Mouse (Mus musculus): ENCODE measurements around the gene Prcc. TPM values are rescaled to one million over a fixed set of nuclear protein-coding genes. Genes with fewer than 3 reads are reported as not detected.

Gene Prcc
- 14.3 and 14.7 TPM in 2 replicates for polyA plus RNA-seq (2014; fragmentation: Nextera tagmentation; extraction: Ambion mirVana)

- H3K36me3 ChIP-seq (ENCODE audit: control insufficient read depth, insufficient read depth, low read length): peaks cover 14% of the 10 kb centered on the region
- WGBS: under 1% methylated on average over 33 of the region's 33 CpGs
- peak within 1 kb of the TSS; percentile 92 for H3K9ac ChIP-seq (ENCODE audit: low read length)
- H3K4me3 ChIP-seq (ENCODE audit: low read depth, low read length): peak within 1 kb of the TSS; percentile 91
- peak within 1 kb of the TSS; percentile 80 for H3K27ac ChIP-seq (ENCODE audit: low read depth)
- no peaks in the 10 kb centered on the region for H3K27me3 ChIP-seq (replicated peaks; ENCODE audit: control insufficient read depth, insufficient read depth, low read length)
- peak; percentile 97 for ATAC-seq (replicated peaks; ENCODE audit: low FRiP score, low TSS enrichment, low read depth)
- peaks cover 14% of the 10 kb centered on the region; the same call in 1 of the 2 replicates for H3K4me1 ChIP-seq (replicated peaks; ENCODE audit: control insufficient read depth, insufficient read depth, low read length)
- no peaks in the 10 kb centered on the region for H3K9me3 ChIP-seq (ENCODE audit: control insufficient read depth, low read length)
- peak; percentile 88 for DNase-seq (ENCODE audit: low spot score)
- H3K4me2 ChIP-seq (ENCODE audit: low read length): peak within 1 kb of the TSS; percentile 87
Measured at GRCm38 (mm10) chr3:87885281-87886003, at the start of gene Prcc. TSS of gene Prcc (minus strand) at chr3:87885608.

GRCm38 (mm10) chr3:87935201-87935600 lies 49.8 kb upstream of the Prcc start:
- Histone ChIP-seq H3K4me1 (replicated peaks; ENCODE audit: control insufficient read depth, insufficient read depth, low read length) (peaks cover 20% of the 10 kb centered on the region), H3K9ac (ENCODE audit: low read length) (no peak overlapping the region), H3K4me3 (ENCODE audit: low read depth, low read length) (no peak overlapping the region), H3K36me3 (ENCODE audit: control insufficient read depth, insufficient read depth, low read length) (peaks cover 78% of the 10 kb centered on the region), H3K27ac (ENCODE audit: low read depth) (no peak overlapping the region), H3K27me3 (replicated peaks; ENCODE audit: control insufficient read depth, insufficient read depth, low read length) (no peaks in the 10 kb centered on the region), H3K9me3 (ENCODE audit: control insufficient read depth, low read length) (no peaks in the 10 kb centered on the region), H3K4me2 (ENCODE audit: low read length) (no peak overlapping the region)
- 80% methylated on average over 4 of the region's 4 CpGs for WGBS
- ATAC-seq (replicated peaks; ENCODE audit: low FRiP score, low TSS enrichment, low read depth) (no peak), DNase-seq (ENCODE audit: low spot score) (no peak)

GRCm38 (mm10) chr3:87934501-87934900 lies 49.1 kb upstream of the Prcc start:
- Histone ChIP-seq H3K9me3 (ENCODE audit: control insufficient read depth, low read length) (no peaks in the 10 kb centered on the region), H3K27ac (ENCODE audit: low read depth) (no peak overlapping the region), H3K4me2 (ENCODE audit: low read length) (no peak overlapping the region), H3K4me1 (replicated peaks; ENCODE audit: control insufficient read depth, insufficient read depth, low read length) (peaks cover 20% of the 10 kb centered on the region), H3K4me3 (ENCODE audit: low read depth, low read length) (no peak overlapping the region), H3K36me3 (ENCODE audit: control insufficient read depth, insufficient read depth, low read length) (peaks cover 71% of the 10 kb centered on the region), H3K27me3 (replicated peaks; ENCODE audit: control insufficient read depth, insufficient read depth, low read length) (no peaks in the 10 kb centered on the region), H3K9ac (ENCODE audit: low read length) (no peak overlapping the region)
- DNase-seq (ENCODE audit: low spot score): no peak
- 59% methylated on average over 4 of the region's 4 CpGs for WGBS
- ATAC-seq (replicated peaks; ENCODE audit: low FRiP score, low TSS enrichment, low read depth): no peak

DNA sequence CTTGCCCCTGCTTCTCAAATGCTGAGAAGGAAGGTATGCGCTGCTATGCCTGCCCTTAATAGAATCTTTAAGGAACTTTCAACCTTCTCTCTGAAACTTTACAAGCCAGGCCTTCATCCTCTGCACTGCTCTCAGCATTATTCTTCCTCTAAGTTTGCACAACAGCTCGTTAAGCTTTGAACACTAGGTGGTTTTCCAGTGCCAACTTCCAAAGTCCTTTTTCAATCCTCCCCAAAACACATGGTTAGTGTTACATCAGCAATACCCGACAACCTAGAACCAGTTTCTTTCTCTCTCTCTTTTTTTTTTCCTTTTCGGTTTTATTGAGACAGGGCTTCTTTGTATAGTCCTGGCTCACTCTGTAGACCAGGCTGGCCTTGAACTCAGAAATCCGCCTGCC lies 48.6 kb upstream of the Prcc start:
- Histone ChIP-seq H3K9me3 (ENCODE audit: control insufficient read depth, low read length) (no peaks in the 10 kb centered on the region), H3K4me3 (ENCODE audit: low read depth, low read length) (no peak overlapping the region), H3K27ac (ENCODE audit: low read depth) (no peak overlapping the region), H3K9ac (ENCODE audit: low read length) (no peak overlapping the region), H3K4me1 (replicated peaks; ENCODE audit: control insufficient read depth, insufficient read depth, low read length) (peaks cover 24% of the 10 kb centered on the region), H3K27me3 (replicated peaks; ENCODE audit: control insufficient read depth, insufficient read depth, low read length) (no peaks in the 10 kb centered on the region), H3K4me2 (ENCODE audit: low read length) (no peak overlapping the region), H3K36me3 (ENCODE audit: control insufficient read depth, insufficient read depth, low read length) (peaks cover 66% of the 10 kb centered on the region)
- 83% methylated on average over 5 of the region's 5 CpGs for WGBS
- no peak for ATAC-seq (replicated peaks; ENCODE audit: low FRiP score, low TSS enrichment, low read depth)
- DNase-seq (ENCODE audit: low spot score): no peak

DNA sequence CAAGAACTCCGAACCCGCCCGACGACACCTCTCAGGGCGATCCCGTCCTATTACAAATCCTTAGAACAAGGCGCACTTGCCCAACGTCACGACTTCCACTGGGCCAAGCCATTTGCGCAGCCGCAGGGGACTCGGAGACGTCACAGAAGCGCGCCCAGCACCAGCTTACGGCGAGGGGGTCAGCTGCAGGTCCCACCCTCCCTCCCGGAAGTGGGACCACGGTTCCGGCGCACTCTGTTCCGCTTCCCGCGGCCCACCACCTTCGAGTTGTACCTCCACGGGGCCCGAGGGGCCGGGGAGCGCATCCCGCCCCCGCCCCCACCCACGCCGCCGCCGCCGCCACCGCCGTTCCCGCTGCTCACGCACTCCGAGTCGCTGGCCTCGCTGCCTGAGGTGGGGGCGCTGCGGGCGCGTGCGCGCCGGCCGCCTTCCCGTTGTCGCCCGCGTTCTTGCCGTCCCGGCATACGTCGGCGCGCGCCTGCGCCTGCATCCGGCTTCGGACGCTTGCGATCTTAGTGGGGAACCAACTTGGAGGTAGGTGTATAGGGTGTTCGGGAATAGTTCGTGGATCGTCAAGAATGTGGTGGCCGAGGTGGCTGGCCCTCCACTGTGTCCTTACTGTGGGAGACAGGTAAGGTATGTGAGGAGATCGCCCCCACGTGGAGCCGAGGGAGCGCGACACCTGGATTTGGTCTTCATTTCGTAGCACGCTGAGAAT lies 44.8 kb upstream of the Prcc start, which contains the start of the genes Isg20l2 and Rrnad1:
Gene Isg20l2, plus strand, starts transcription at position 237 of the 718 bp plus-strand sequence.
Gene Rrnad1, minus strand, starts transcription at position 640 of the 718 bp plus-strand sequence.
- WGBS: under 1% methylated on average over 76 of the region's 78 CpGs
- Histone ChIP-seq H3K4me3 (ENCODE audit: low read depth, low read length) (peak within 1 kb of the TSS; percentile 82), H3K27me3 (replicated peaks; ENCODE audit: control insufficient read depth, insufficient read depth, low read length) (no peaks in the 10 kb centered on the region), H3K9ac (ENCODE audit: low read length) (peak within 1 kb of the TSS; percentile 77), H3K4me2 (ENCODE audit: low read length) (peak within 1 kb of the TSS; percentile 80), H3K27ac (ENCODE audit: low read depth) (peak within 1 kb of the TSS; percentile 83), H3K36me3 (ENCODE audit: control insufficient read depth, insufficient read depth, low read length) (peaks cover 64% of the 10 kb centered on the region), H3K4me1 (replicated peaks; ENCODE audit: control insufficient read depth, insufficient read depth, low read length) (peaks cover 19% of the 10 kb centered on the region), H3K9me3 (ENCODE audit: control insufficient read depth, low read length) (no peaks in the 10 kb centered on the region)
- peak; percentile 98 for ATAC-seq (replicated peaks; ENCODE audit: low FRiP score, low TSS enrichment, low read depth)
- DNase-seq (ENCODE audit: low spot score): peak; percentile 99

DNA sequence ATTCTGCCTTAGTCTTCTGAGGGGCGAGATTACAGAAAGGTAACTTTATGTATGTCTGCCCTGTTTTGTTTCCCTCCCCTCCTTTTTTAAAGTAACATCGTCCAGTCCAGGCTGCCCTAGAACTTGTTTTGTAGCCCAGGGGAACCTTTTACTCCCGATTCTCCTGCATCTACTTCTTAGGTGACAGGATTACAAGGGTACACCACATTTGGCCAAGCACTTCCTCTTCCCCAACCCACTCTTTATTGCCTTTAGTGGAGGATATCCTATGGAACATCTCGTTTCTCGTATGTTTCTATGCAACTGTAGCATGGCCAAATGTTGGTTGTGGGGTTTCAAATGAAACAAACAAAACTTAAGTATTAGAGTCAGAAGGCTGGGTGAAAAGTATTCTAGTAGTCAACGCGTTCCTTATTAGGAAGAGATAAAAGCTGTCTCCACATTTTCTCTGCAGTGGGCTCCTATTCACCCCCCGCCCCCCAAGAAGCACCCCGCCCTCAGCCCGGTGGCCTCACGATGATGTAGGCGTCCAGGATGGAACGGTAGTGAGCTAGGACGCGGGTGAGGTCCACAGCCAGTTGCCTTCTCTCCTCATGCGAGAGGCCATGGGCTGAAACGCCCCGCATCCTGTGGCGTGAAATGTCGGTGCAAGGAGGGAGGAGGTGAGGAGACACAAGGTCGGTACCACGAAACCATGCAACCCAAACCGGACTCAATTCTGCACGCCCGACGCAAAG lies 44.1 kb upstream of the Prcc start:
- Histone ChIP-seq H3K4me1 (replicated peaks; ENCODE audit: control insufficient read depth, insufficient read depth, low read length) (peaks cover 19% of the 10 kb centered on the region), H3K36me3 (ENCODE audit: control insufficient read depth, insufficient read depth, low read length) (peaks cover 69% of the 10 kb centered on the region), H3K4me3 (ENCODE audit: low read depth, low read length) (peak overlapping the region; percentile 82), H3K9ac (ENCODE audit: low read length) (peak overlapping the region; percentile 77), H3K27me3 (replicated peaks; ENCODE audit: control insufficient read depth, insufficient read depth, low read length) (no peaks in the 10 kb centered on the region), H3K9me3 (ENCODE audit: control insufficient read depth, low read length) (no peaks in the 10 kb centered on the region), H3K27ac (ENCODE audit: low read depth) (peak overlapping the region; percentile 83), H3K4me2 (ENCODE audit: low read length) (peak overlapping the region; percentile 67)
- no peak for DNase-seq (ENCODE audit: low spot score)
- ATAC-seq (replicated peaks; ENCODE audit: low FRiP score, low TSS enrichment, low read depth): peak; percentile 34
- WGBS: 6% methylated on average over 26 of the region's 26 CpGs

DNA sequence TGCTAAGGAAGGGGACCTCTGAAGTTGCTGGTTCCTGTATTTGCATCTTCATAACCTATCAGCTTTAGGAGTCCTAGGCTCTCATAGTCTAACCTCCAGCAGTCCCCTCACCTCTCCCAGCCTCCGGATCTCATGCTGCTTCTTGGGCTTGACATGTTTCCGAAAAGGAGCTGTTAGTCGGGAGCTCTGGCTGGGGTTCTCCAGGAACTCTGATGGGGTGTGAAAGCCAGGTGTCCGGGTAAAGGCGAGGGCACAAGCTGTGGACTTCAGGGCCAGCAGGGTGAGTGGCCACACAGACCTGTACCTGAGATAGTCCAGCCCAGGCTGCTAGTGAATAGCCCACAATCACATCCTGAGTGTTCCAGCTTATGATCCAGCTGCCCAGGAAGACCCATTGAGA lies 42.0 kb upstream of the Prcc start:
- Histone ChIP-seq H3K4me3 (ENCODE audit: low read depth, low read length) (no peak overlapping the region), H3K36me3 (ENCODE audit: control insufficient read depth, insufficient read depth, low read length) (peaks cover 70% of the 10 kb centered on the region), H3K4me1 (replicated peaks; ENCODE audit: control insufficient read depth, insufficient read depth, low read length) (peaks cover 19% of the 10 kb centered on the region), H3K9me3 (ENCODE audit: control insufficient read depth, low read length) (no peaks in the 10 kb centered on the region), H3K9ac (ENCODE audit: low read length) (no peak overlapping the region), H3K27me3 (replicated peaks; ENCODE audit: control insufficient read depth, insufficient read depth, low read length) (no peaks in the 10 kb centered on the region), H3K27ac (ENCODE audit: low read depth) (no peak overlapping the region), H3K4me2 (ENCODE audit: low read length) (no peak overlapping the region)
- 92% methylated on average over 5 of the region's 5 CpGs for whole genome bisulfite sequencing
- DNase-seq (ENCODE audit: low spot score) (no peak), ATAC-seq (replicated peaks; ENCODE audit: low FRiP score, low TSS enrichment, low read depth) (no peak)

DNA sequence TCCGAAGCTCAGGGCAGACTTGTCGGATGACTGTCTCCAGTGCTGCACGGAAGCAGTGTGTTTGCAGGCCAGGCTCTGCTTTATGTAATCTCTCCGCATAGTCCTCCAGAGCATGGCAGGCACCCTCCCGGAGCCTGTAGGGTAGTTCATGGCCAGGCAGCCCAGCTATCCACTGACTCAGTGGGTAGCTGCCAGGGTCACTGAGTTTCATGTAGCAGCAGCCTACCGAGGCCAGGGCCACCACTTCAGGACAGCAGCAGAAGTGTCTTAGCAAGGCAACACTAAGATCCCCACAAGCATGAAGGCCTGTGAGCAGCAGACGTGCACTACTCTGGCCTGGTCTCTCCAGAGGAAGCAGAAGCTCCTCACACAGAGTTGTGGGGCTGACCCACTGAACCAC lies 39.6 kb upstream of the Prcc start:
- H3K4me1 ChIP-seq (replicated peaks; ENCODE audit: control insufficient read depth, insufficient read depth, low read length): peaks cover 7% of the 10 kb centered on the region
- no peak overlapping the region for H3K27ac ChIP-seq (ENCODE audit: low read depth)
- H3K36me3 ChIP-seq (ENCODE audit: control insufficient read depth, insufficient read depth, low read length): peaks cover 65% of the 10 kb centered on the region
- no peak overlapping the region for H3K4me2 ChIP-seq (ENCODE audit: low read length)
- 81% methylated on average over 7 of the region's 7 CpGs for WGBS
- no peak overlapping the region for H3K4me3 ChIP-seq (ENCODE audit: low read depth, low read length)
- no peak for DNase-seq (ENCODE audit: low spot score)
- no peaks in the 10 kb centered on the region for H3K27me3 ChIP-seq (replicated peaks; ENCODE audit: control insufficient read depth, insufficient read depth, low read length)
- H3K9ac ChIP-seq (ENCODE audit: low read length): no peak overlapping the region
- no peak for ATAC-seq (replicated peaks; ENCODE audit: low FRiP score, low TSS enrichment, low read depth)
- H3K9me3 ChIP-seq (ENCODE audit: control insufficient read depth, low read length): no peaks in the 10 kb centered on the region
